Mouse (Mus musculus) left cerebral cortex, adult 11 months (tissue): ENCODE measurements around the gene Pnck.

Source experiments
- DNase-seq: peaks from one replicate; pipeline ENCODE4 v3.0.0; 2022; ENCODE audit warnings: low spot score

Gene Pnck

DNA sequence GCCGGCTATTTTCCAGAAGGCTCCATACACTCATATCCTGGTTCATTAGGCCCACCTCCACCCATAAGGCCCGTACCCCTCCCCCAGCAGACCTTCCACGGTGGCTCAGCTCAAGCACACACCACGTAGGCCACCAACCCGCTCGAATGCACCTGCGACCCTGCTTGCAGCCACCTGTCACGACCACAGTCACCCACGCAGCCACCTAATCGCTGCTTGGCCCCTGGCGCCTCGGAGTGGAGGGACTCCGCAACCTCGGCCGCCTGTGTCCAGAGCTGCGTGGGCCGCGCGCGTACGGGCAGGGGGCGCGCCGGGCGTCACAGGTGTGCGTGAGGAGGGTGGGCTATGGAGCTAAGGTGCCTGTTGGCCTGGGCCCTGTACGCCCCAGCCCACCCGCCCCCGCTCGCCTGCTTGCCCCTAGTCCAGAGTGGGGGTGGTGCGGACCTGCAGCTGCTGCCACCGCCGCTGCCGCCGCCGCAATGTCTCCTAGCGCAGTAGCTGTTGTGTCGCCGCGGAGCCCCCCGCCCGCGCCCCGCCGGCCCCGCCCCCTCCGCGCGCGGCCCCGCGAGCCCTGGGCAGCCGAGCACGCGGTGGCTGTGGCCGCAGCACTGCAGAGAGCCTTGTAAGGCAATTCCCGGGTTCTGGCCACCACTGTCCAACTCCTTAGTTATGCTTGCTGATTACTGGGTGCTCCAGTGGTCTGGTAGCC, at the start of gene Pnck:
Gene Pnck (minus strand): TSS at position 543 of the 709 bp plus-strand sequence.
- no peak for DNase-seq

DNA sequence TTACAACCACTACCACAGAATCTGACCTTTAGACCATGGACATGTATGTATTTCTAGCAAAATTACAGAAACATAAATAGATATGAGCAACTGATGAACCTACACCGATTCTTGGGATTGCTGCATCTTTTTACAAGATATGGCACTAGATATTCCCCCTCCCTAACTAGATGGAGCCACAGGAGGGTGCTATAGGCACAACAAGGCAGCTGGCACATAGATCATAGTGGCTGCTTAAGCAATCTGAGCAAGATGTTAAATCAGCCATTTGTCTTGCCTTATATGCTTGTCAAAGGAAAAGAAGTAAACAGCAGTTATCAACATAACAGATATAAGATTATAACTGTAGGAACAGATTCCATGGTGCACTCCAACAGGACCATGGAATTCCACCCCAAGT, 40.6 kb upstream of the Pnck start:
- no peak for DNase-seq

DNA sequence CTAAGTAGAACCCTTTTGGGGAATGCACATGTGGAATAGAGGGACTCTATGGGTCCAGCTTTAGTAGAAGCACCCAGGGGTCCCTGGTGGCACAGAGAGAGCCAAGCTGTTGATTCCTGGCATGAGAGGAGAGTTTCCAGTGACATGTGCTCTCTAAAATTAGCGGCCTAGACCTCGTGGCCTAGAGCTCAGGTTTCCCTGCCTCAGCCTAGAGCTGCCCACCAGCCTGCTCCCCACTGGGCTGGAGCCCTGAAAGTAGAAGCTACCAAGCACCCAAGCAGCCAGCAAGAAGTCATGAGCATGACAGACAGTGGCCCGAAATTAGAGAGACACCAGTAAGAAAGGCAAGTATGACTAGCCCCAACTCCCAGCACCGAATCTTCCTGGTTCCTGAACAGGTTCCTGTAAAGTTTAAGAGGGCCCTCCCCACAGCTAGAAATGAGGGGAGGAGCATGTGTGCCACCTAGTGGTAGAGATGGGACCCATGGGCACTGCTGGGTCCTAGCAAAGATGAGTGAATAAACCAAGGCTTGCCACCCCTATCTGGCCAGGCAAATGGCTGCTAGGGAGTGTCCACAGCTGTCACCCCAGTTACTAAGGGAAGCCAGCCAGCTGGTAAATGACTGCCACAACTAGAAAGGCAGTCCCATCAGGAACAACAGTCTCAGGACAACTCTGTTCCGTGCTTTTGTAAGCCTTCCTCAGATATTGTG, 31.2 kb upstream of the Pnck start:
- no peak for DNase-seq

DNA sequence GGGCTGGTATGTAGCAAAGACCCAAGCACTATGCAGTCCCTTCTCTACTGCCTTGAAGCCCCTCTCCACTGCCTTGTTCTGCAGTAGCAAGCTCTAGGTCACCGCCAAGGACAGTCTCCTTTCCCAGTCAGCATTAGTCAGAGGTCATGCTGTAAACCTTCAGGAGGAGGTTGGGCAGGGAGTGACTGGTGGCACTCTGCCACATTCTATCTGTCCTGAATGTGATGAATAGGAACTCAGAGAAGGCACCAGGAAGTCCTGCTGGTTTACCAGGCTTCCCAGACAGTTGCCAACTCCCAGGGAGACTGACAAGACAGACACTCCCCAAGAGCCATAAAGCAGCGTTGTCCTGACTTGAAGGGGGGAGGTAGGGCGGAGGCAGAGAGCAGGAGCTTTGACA, 25.7 kb upstream of the Pnck start:
- DNase-seq, result no peak

DNA sequence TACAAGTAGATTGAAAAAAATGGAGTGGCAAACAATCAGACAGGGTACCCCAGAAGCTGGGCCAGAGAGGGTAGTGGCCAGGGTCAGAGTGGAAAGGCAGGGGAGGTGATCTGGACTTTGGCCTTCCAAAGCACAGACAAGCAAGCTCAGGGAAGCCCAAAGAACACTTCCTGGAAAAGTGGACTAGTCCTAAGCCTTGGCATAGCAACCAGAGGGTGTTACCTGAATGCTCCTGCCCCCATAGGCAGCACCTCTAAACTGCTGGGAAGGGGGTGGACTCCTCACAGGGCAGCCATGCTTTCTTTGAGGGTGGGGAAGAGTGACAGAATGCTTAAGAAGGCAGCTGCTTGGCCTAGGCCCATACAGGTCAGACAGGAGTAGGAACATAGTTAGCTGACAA, 25.1 kb upstream of the Pnck start:
- no peak for DNase-seq

DNA sequence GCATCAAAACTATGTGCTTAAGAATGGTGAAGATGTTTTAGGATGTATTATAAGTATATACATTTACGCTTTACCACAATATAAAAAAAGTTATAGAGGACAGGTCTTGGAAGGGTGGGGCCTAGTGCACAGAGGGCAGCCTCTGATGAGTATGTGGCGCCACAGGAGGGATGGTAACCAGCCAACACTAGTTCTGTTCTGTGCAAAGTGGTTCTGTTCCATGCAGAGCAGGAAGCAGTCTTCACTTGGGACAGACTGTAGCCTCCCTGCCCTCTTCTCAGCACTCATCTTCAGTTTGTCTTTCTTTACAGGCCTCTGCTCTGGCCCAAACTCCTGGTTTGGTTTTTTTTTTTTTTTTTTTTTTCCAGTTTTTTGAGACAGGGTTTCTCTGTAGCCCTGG, 24.2 kb upstream of the Pnck start:
- DNase-seq, result no peak

DNA sequence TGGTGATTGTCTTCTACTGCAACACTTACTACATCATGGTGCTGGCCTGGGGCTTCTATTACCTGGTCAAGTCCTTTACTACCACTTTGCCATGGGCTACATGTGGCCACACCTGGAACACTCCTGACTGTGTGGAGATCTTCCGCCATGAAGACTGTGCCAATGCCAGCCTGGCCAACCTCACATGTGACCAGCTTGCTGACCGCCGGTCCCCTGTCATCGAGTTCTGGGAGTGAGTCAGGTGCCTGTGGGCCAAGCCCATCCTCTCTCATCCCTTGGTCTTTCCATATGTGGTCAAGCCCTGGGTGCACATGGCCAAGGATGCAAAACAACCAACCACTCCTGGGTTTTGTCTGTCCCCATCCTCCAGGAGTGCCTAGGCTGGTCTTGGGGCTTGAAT, 16.8 kb upstream of the Pnck start:
- no peak for DNase-seq

DNA sequence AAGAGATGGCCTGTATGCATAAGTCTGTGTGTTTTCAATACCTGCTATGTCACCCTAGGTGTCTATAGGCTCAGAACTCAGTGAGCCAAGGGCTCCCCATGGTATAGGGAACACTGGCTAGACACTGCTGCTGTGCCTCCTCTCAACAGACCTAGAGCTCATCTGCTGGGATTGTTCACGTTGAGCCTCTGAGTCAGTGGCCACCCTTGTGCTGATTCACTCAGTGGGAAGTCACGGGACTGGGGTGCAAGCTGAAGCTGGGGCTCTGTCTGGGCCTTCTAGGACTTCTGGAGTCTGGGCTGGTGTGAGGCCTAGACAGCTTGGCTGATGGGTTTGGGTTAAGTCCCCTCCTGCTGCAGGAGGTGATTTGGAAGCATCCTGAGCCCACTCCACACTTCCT, 15.3 kb upstream of the Pnck start:
- no peak for DNase-seq

DNA sequence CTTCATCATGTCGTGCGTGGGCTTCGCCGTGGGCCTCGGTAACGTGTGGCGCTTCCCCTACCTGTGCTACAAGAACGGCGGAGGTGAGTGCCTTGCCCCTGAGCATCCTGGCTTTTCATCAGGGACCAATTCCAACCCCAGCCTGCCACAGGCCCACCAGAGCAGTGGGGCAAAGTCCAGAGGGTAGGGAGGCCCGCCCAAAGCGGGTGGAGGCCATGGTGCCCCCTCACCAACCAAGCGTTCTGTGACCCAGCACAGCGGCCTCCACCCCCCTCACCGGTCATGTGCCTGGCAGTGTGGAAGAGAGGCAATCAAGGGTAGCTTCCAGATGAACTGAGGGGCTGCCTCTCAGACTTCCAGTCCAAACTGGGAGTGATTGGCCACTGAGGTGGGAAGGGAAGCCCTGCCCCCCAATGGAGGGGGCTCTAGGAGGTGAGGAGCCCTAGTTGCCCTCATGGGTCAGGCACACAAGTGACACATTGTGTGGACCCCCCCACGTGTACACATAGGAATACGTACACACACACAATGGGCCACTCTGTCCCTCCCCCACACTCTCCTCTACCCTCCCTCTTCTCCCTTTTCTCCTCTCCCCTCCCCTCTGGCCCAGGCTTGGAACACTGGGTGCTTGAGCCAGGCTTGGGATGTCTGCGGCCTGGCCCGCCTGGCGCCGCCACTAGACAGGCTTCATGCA, 14.2 kb upstream of the Pnck start:
- DNase-seq, result peak; percentile 41

DNA sequence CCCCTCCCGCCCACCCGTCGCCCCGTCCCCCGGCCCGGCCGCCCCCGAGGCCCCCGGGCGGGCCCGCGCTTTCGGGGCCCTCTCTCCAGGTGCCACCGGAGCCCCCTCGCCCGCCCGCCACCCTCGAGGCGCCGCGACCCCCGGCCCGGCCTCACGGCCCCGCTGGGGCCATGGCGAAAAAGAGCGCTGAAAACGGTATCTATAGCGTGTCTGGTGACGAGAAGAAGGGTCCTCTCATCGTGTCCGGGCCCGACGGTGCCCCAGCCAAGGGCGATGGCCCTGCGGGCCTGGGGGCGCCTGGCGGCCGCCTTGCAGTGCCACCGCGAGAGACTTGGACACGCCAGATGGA, 13.7 kb upstream of the Pnck start:
- DNase-seq, result no peak

DNA sequence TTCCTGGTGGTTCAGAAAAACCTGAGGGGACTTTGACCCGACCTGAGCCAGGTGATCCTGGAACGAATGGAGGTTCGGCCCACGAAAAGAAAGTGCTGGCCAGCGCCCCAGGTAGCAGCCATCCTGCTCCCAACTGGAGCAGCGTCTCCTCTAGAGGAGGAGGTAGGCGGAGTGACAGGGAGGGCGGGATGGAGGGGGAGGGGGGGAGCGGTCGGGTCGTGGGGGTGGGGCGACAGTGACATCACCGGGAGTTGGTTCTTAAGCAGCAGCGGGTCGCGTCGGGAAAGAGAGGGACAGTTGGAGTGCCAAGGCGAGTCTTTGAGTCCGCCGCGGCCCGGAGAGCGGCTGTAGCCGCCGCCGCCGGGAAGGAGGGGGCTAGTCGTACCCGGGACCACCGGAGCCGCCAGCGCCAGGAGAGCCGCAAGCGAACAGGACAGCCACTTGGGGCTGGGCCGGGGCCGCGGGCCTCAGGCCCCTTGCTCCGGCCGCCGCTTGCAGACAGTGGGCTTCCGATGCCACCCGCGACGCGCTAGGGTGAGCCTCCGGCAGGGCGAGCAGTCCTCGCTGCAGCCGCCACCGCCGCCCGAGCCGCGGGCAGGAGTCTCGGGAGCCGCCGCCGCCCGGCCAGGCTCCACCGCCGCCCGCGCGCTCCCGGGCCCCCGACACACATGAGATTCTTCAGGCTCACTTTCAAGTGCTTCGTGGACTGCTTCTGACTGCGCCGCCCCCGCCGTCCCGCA, 13.1 kb upstream of the Pnck start, which contains the start of gene Slc6a8:
Gene Slc6a8 (plus strand): TSS at position 272 of the 740 bp plus-strand sequence.
- DNase-seq, result peak; percentile 16

DNA sequence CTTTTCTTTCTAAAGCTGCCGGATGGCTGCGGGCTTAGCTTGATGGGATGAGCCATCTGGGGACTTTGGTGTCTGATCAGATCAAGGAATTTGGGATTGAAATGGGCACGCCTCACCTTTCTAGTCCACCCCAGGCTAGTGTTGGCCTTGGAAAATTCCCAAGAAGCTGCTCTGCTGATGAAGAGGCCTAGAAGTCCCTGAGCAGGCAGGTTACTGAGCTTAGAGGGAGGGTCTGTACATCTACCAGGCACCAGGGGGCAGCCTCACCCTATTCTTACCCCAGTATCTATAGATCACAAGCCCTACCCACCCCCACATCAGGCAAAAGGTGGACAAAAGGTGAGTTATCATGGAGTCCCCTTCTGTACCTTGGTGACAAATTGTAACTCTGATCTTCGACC, 12.1 kb upstream of the Pnck start:
- peak; percentile 35 for DNase-seq

DNA sequence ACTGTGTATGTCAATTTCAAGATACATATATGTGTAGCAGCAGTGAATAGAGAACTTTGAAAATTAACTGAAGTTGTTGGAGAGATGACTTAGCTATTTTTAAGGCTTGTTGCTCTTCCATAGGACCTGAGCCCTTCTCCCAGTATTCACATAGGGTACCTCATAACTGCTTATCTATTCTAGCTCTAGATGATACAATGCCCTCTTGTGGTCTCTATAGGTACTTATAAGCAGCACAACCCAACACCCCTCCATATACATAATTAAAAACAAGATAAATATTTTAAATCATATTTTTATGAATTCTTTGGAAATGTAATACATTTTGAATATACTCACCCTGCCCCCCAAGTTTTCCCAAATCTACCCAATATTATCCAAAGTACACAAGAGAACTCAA, 3.2 kb upstream of the Pnck start:
- no peak for DNase-seq

DNA sequence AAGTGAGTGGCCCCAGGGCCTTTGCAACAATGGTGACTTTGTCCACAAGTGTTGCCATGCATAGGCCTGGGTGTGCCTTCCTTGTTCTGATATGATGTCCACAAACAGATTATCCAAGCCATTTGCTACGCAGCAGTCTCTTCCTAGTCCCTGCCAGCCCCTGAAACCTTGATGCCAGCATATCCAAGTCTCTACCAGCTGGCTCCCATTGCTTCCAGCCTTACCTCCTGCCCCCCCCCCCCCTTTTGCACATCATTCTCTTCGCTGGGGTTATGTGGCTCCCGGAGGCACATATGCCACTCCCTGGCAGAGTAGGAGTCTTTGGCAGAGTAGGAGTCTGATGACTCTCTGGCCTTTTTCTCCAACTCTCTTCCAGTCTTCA, 358 bp upstream of the Pnck start:
- DNase-seq, result no peak

DNA sequence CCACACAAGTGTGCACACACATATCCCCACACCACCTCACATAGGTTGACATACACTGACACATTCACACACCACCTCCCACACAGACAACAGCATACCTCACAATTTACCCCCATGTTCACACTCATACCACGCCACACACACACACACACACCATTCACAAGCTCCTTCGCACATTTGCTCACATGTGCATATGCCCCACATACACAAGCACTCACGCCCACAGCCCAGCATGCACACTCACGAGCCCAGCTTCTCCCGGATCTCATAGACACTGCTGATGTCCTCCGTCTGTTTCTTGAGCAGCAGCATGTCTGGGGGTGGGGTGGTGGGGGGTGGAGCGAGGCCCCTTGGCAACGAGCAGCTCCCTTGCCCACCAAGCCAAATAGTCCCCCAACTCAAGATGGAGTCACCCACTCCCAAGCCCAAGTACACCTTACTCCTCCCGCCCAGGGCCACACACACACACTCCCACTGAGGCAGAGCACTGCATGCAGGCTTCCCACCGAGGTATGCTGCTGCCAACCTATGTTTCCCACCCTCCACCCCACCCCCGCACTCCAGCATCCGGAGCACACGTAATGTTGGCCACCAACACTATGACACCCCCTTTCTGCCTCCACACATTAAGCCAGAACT, 862 bp downstream of the Pnck start:
- no peak for DNase-seq

DNA sequence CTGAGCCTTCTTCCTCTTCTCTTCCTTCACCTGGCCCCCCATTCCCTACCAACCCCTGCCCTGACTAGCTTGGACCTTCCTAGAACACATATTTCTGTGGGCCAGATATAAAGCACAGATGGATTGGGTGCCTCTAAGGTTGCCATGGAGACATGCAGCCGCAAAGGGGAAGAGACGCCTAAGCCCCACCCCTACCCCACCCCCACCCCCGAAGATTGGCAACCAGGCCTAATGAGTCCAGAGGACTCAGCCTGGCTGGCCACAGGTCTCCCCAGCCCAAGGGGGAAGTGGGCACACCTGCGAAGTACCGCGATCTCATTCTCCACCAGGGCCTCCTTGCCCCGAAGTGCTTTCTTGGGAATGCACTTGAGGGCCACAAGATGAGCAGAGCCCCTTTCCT, 1.5 kb downstream of the Pnck start:
- no peak for DNase-seq

DNA sequence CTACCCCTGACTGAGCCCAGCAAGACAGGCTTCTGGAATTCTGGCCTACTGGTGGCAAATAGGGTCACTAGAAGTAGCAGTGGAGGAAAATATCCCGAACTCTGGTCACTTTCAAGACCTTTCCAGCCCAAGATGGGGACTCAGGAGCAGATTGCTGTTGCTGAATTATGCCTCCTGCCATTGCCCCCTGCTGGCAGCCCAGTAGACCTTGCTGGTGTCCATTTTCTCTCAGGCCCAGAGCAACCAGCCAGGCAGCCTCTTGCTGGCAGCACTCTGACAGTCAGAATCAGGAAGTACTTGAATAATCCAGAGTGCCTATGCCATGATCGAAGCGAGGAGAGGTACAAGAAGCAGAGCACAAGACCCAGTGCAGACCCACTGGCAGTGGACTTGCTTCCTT, 4.4 kb downstream of the Pnck start:
- DNase-seq, result no peak

DNA sequence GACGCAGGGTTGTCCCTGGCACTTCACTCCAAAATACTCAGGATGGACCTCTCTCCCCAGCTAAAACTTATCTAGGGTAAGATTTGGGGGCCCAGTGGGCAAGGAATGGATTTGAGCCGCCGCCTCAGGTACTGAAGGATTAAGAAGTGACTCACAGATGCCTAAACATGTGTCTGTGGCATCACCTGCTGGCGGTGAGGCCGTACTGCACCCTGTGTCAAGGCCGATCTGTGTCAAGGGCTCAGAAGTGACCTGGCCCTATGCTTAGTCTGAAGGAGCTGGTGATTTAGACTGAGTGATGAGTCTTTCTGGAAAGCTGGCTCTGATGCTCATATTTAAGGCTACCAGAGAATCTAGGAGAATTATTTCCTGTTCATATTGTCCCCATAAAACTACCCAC, 5.7 kb downstream of the Pnck start:
- DNase-seq, result peak; percentile 44

DNA sequence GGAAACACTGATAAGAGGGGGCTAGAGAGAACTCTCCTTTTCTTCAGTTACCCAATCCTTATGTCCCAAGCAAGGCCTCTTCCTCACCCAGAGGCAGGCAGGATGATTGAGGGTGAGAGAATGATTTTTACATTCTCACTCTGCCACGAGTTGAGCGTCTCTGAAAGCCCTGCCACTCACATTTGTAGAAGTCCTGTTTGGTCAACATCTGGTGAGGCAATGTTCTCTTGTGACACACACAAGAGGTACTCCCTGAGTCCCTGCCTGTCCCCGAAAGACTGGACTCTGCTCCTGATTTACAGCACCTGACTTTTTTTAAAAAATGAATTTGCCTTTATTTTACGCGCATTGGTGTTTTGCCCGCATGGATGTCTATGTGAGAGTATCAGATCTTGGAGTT, 6.5 kb downstream of the Pnck start:
- DNase-seq, result no peak

DNA sequence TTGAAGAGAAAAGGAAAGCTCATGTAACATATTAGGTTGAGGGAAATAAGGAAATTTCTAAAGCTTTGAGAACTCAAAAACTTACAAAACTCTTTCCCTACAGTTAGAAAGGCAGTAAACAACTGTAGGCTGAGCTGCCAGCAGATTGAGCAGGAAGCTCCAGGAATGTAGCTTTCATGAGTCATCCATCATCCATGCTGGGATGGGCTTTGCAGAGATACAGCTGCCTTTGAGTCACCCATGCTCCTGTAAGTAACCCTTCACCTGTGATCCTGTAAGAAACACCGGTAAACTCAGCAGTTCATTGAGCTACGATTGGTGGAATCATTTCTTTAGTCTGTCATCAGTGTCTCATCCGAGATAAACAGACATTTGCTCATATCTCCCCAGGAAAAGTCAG, 9.0 kb downstream of the Pnck start:
- no peak for DNase-seq

DNA sequence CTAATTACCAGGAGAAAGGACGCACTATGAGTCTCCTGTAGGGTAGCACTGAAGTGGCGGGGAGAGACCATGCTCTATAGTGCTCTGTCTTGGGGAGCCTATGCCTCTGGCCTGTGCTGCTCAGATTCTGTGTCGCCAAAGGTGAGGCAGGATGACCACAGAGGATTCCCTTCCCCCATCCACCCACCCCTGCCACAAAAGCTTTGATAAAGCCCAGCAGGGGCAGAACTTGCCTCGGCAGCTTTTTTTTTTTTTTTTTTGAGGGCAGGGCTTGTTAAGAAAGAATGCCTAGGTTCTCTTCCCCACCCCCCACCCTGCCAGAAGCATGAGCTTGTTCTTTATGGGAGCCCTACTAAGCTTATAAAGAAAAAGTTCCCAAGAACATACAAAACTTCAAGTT, 14.8 kb downstream of the Pnck start:
- no peak for DNase-seq

DNA sequence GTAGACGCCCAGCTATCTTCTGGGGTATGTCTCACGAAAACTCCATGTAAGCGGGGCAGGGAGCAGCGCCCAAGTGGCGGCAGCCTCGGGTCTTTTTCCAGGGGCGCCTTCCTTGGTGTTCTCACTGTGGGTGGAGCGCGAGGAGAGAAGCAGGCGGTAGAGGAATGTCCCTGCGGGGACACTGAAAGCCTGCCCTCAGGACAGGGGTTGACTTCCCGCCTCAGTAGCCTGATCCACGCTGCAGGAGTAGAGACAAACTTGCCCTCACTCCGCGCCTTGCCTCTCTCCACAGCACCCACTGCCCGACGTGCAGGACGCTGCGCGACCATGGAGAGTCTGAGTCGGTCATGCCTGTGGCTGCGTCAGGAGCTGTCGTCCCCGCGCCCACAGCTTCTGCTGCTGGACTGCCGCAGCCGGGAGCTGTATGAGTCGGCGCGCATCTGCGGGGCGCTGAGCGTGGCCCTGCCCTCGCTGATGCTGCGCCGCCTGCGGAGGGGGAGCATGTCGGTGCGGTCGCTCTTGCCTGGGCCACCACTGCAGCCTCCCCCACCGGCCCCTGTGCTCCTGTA, 19.9 kb downstream of the Pnck start:
- DNase-seq, result no peak
